Mouse (Mus musculus): ENCODE data around the gene Lrfn4.

The Lrfn4 gene

DNA sequence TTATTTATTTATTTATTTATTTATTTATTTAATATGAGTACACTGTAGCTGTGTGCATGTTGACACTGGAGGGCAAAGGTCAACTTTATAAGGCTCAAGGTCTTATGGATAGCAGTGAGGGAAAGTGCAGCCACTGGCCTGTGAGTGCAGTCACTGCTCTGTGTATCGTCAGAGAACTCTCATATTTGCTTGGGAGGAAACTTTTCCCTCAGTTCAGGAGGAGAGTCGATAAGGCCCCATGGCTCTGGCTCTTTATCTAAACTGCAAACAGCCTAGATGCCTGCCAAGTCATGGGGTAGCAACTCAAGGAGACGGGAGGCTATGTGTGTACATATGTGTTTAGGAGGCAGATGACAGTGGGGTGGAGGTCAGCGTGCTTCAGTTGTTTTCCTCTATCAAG is 46.6 kb downstream of the Lrfn4 start:
- no peak for DNase-seq

DNA sequence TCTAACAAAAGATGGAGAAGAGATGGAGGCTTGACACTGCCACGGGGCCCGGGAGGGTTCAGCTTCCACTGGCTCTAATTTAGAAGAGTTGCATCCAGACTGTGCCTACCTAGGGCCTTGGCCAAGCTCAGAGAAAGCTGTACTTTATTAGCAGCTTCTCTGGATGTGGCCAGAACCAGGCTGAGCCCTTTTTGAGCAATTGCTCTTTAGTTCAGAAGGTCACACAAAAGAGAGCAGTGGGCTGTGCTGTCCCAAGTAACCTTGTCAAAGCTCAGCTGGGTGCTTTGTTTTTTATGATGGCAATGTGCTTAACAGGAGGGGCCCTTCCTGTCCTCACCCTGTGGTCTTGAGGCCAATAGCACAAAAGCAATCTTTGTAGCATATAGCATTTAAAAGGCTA is 47.8 kb downstream of the Lrfn4 start:
- DNase-seq, result no peak

DNA sequence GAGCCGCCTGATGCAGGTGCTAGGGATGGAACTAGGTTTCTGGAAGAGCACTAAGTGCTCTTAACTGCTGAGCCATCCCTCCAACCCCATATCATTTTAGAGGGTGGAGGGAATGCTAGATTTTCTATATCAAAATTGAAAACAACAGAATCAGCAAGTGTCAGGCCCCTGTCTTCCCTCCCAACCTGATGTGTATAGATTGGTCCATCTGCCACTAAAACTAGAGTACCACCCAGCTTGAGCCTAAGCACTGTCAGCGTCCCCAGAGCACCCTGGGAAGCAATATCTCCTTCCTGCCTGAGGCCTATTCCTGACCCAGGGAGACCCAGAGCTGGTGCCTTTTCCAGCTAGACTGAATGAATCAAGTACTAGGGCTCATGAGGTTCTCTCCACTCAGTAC is 48.6 kb downstream of the Lrfn4 start:
- no peak for DNase-seq

DNA sequence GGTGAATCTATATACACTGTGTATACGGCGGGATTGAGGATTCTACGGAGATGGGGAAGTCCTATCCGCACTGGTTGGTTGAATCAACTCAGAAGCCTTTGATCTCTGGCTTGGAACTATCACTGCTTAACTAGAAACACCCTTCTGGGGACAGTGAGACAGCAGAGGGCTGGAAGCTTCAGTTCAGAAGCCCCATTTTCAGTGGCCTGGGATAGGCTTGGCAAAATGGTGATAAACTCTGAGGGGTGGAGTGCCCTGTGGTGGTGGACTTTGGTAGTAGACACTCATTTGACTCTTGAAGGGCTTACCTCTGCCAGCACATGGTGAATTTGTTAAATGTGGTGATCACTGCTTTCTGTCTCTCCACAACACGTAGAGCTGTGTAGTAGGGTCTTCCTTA is 49.8 kb downstream of the Lrfn4 start:
- no peak for DNase-seq
